Mouse (Mus musculus) cerebellum, adult 11-12 months (tissue): ENCODE data around the gene Mrps35.

ENCODE experiments used
- DNase-seq: peaks from one replicate; pipeline ENCODE4 v3.0.0; 2022

The Mrps35 gene

GRCm38 (mm10) chr6:147042291-147043290, at the start of gene Mrps35:
Mrps35 (plus strand) TSS chr6:147042764.
- peak; percentile 88 for DNase-seq

GRCm38 (mm10) chr6:146994236-146994635, 48.3 kb upstream of the Mrps35 start:
- no peak for DNase-seq

- DNase-seq: no peak
Observed at GRCm38 (mm10) chr6:146995391-146995790, 47.2 kb upstream of the Mrps35 start.

GRCm38 (mm10) chr6:146995878-146996277, 46.7 kb upstream of the Mrps35 start:
- DNase-seq: no peak

- no peak for DNase-seq
Observed at GRCm38 (mm10) chr6:146997006-146997405, 45.6 kb upstream of the Mrps35 start.

- DNase-seq: no peak
Observed at GRCm38 (mm10) chr6:146998710-146999109, 43.9 kb upstream of the Mrps35 start.

GRCm38 (mm10) chr6:146999302-146999701, 43.3 kb upstream of the Mrps35 start:
- DNase-seq: no peak

- DNase-seq: no peak
Observed at GRCm38 (mm10) chr6:146999755-147000154, 42.8 kb upstream of the Mrps35 start.

GRCm38 (mm10) chr6:147008148-147008547, 34.4 kb upstream of the Mrps35 start:
- peak; percentile 35 for DNase-seq

GRCm38 (mm10) chr6:147010358-147010757, 32.2 kb upstream of the Mrps35 start:
- no peak for DNase-seq

GRCm38 (mm10) chr6:147010811-147011520, 31.6 kb upstream of the Mrps35 start:
- no peak for DNase-seq

GRCm38 (mm10) chr6:147011555-147011954, 31.0 kb upstream of the Mrps35 start:
- no peak for DNase-seq

GRCm38 (mm10) chr6:147011977-147012376, 30.6 kb upstream of the Mrps35 start:
- DNase-seq: no peak

GRCm38 (mm10) chr6:147013546-147013945, 29.0 kb upstream of the Mrps35 start:
- no peak for DNase-seq

- no peak for DNase-seq
Observed at GRCm38 (mm10) chr6:147017906-147018305, 24.7 kb upstream of the Mrps35 start.

GRCm38 (mm10) chr6:147018364-147018763, 24.2 kb upstream of the Mrps35 start:
- no peak for DNase-seq

GRCm38 (mm10) chr6:147021181-147021580, 21.4 kb upstream of the Mrps35 start:
- peak; percentile 32 for DNase-seq

GRCm38 (mm10) chr6:147022375-147023132, 20.0 kb upstream of the Mrps35 start:
- no peak for DNase-seq

GRCm38 (mm10) chr6:147023133-147023395, 19.5 kb upstream of the Mrps35 start:
- DNase-seq: no peak

- DNase-seq: no peak
Observed at GRCm38 (mm10) chr6:147023568-147023967, 19.0 kb upstream of the Mrps35 start.

- DNase-seq: no peak
Observed at GRCm38 (mm10) chr6:147024761-147025160, 17.8 kb upstream of the Mrps35 start.

GRCm38 (mm10) chr6:147028396-147028795, 14.2 kb upstream of the Mrps35 start:
- no peak for DNase-seq

GRCm38 (mm10) chr6:147029591-147029990, 13.0 kb upstream of the Mrps35 start:
- peak; percentile 60 for DNase-seq
